In the genomic region with DNA sequence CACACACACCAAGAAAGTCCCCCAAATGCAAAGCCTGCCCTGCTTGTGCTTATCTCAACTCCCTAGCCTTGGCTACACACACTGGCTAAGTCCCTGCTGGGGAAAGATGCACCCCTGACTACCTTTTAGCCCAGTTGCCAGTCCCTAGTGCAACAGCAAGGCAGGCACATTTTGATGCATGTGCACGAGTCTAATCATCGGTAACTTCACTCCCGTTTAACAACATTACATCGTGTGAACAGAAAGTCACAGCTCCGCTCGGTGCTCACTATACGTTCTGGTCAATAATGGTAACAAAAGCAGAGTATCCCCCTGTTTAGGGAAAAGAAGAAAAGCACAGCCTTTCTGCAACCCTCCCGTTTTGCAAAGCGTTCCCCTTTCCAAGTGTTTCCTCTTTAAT, we compare ENCODE assay signal across 8 mouse cellular contexts. TPM values are rescaled to one million over a fixed set of nuclear protein-coding genes. Genes with fewer than 3 reads are reported as not detected.
DNase-seq lines count a peak whose midpoint lies in the region; ATAC-seq and TF ChIP-seq lines count a peak whose summit lies in the region.

No protein-coding gene starts in this region.

- H3K9ac ChIP-seq in limb, embryonic 14.5 days (ENCODE audit: low read depth, low read length, severe bottlenecking) = peak overlapping the region; percentile 70
- peak overlapping the region; percentile 64 for H3K9ac ChIP-seq in stomach, embryonic 16.5 days (ENCODE audit: low read length)

- DNase-seq in cerebellum, adult 2 months = no peak
- no peak for DNase-seq in cerebellum, adult 9-11 months
- no peak for DNase-seq in limb, embryonic 14.5 days (ENCODE audit: low spot score)
- DNase-seq in urinary bladder, postnatal 4 days (ENCODE audit: low spot score in 2 of 2) = no peak
- DNase-seq in urinary bladder, postnatal 36 days (ENCODE audit: low spot score in 2 of 2) = no peak

- peaks cover 9% of the 10 kb centered on the region for H3K4me1 ChIP-seq in cerebellum, adult 2 months (ENCODE audit: control insufficient read depth, insufficient read depth, low read length)
- H3K4me1 ChIP-seq in megakaryocyte, embryonic 14.5 days = peaks cover 21% of the 10 kb centered on the region
- H3K4me1 ChIP-seq in limb, embryonic 14.5 days (ENCODE audit: control insufficient read depth, insufficient read depth, low read length) = peaks cover 25% of the 10 kb centered on the region
- H3K4me1 ChIP-seq in stomach, embryonic 16.5 days (ENCODE audit: control insufficient read depth, insufficient read depth, low read length) = 0 out of 2 replicates have a peak, but pooled peaks cover 9% of the 10 kb centered on the region

- peak overlapping the region; percentile 46 for H3K27ac ChIP-seq in cerebellum, adult 2 months (ENCODE audit: insufficient read depth, low read length)
- no peak overlapping the region for H3K27ac ChIP-seq in limb, embryonic 14.5 days (replicated peaks; ENCODE audit: low read depth, low read length)
- H3K27ac ChIP-seq in stomach, embryonic 16.5 days (ENCODE audit: low read length) = no peak overlapping the region

- H3K4me3 ChIP-seq in cerebellum, adult 2 months (replicated peaks; ENCODE audit: insufficient read depth, low read depth, low read length) = peak overlapping the region; percentile 64
- H3K4me3 ChIP-seq in megakaryocyte, embryonic 14.5 days (replicated peaks) = peak overlapping the region; percentile 90
- H3K4me3 ChIP-seq in limb, embryonic 14.5 days (replicated peaks; ENCODE audit: low read length) = peak overlapping the region; percentile 67
- H3K4me3 ChIP-seq in stomach, embryonic 16.5 days (replicated peaks; ENCODE audit: low read length) = peak overlapping the region; percentile 60

- 2% methylated on average over 9 of the region's 9 CpGs for WGBS in cerebellum, adult 2 months
- WGBS in limb, embryonic 14.5 days = under 1% methylated on average over 9 of the region's 9 CpGs
- WGBS in stomach, embryonic 16.5 days = 1% methylated on average over 9 of the region's 9 CpGs

- peak overlapping the region; percentile 81 for H3K4me2 ChIP-seq in limb, embryonic 14.5 days (replicated peaks; ENCODE audit: low read depth, low read length, severe bottlenecking)
- H3K4me2 ChIP-seq in stomach, embryonic 16.5 days (ENCODE audit: low read depth, low read length) = peak overlapping the region; percentile 77

- no peak for TF ChIP-seq POLR2A in cerebellum, adult 2 months (IDR thresholded peaks at IDR 0.05; ENCODE audit: borderline replicate concordance, insufficient read depth, low read length)
- TF ChIP-seq POLR2A in limb, embryonic 14.5 days (IDR thresholded peaks at IDR 0.05; ENCODE audit: borderline replicate concordance, extremely low read depth, insufficient read depth, insufficient read length) = no peak

- ATAC-seq in megakaryocyte, adult 5-6 weeks (ENCODE audit: poor library complexity, severe bottlenecking) = no peak
- ATAC-seq in limb, embryonic 14.5 days (ENCODE audit: low FRiP score, low read depth) = no peak
- no peak for ATAC-seq in stomach, embryonic 16.5 days (ENCODE audit: insufficient read depth, low FRiP score)

- no peak for TF ChIP-seq CTCF in cerebellum, adult 2 months (IDR thresholded peaks at IDR 0.05; ENCODE audit: borderline replicate concordance, insufficient read depth, low read depth, low read length)

- H3K27me3 ChIP-seq in cerebellum, adult 2 months (ENCODE audit: control insufficient read depth, insufficient read depth, low read length) = no peaks in the 10 kb centered on the region
- H3K27me3 ChIP-seq in megakaryocyte, embryonic 14.5 days (replicated peaks) = peaks cover 85% of the 10 kb centered on the region
- H3K27me3 ChIP-seq in limb, embryonic 14.5 days (ENCODE audit: control insufficient read depth, insufficient read depth, low read length) = peaks cover 41% of the 10 kb centered on the region; the same call in 1 of the 2 replicates
- peaks cover 32% of the 10 kb centered on the region for H3K27me3 ChIP-seq in stomach, embryonic 16.5 days (ENCODE audit: control insufficient read depth, insufficient read depth, low read length)

- no peaks in the 10 kb centered on the region; the same call in 1 of the 2 replicates for H3K9me3 ChIP-seq in megakaryocyte, embryonic 14.5 days
- no peaks in the 10 kb centered on the region for H3K9me3 ChIP-seq in limb, embryonic 14.5 days (ENCODE audit: control insufficient read depth, low read length)
- H3K9me3 ChIP-seq in stomach, embryonic 16.5 days (replicated peaks; ENCODE audit: control insufficient read depth, low read length) = no peaks in the 10 kb centered on the region

- H3K36me3 ChIP-seq in megakaryocyte, embryonic 14.5 days (replicated peaks; ENCODE audit: low read length) = no peaks in the 10 kb centered on the region
- H3K36me3 ChIP-seq in limb, embryonic 14.5 days (ENCODE audit: control insufficient read depth, insufficient read depth, low read length) = no peaks in the 10 kb centered on the region
- H3K36me3 ChIP-seq in stomach, embryonic 16.5 days (ENCODE audit: control insufficient read depth, insufficient read depth, low read length) = no peaks in the 10 kb centered on the region

RNA-seq across cellular contexts. Expression of a gene that starts 2.6 kb away (rescaled TPM):
- 63.5 and 71.9 TPM in 2 replicates for polyA plus RNA-seq in cerebellum, adult 2 months (2012; rRNA removed)
- polyA plus RNA-seq in megakaryocyte, embryonic 14.5 days (2012; ENCODE audit: insufficient read depth, low replicate concordance) = not detected in 2 replicates
- total RNA-seq in megakaryocyte, adult 5-6 weeks (2015) = not detected in 2 replicates
- not detected in 2 replicates for total RNA-seq in megakaryocyte, adult 5-6 weeks (2017)
- polyA plus RNA-seq in limb, embryonic 14.5 days (2012; rRNA removed) = 10.1 and 14.2 TPM in 2 replicates
- polyA plus RNA-seq in limb, embryonic 14.5 days (2014; fragmentation: Nextera tagmentation; extraction: Ambion mirVana) = 14.6 and 20.1 TPM in 2 replicates
- 2.3 and 3.0 TPM in 2 replicates for polyA plus RNA-seq in stomach, embryonic 16.5 days (2015; fragmentation: Nextera tagmentation; extraction: Ambion mirVana)
